Comparison of ENCODE assay signal across 8 mouse cellular contexts in the genomic region with DNA sequence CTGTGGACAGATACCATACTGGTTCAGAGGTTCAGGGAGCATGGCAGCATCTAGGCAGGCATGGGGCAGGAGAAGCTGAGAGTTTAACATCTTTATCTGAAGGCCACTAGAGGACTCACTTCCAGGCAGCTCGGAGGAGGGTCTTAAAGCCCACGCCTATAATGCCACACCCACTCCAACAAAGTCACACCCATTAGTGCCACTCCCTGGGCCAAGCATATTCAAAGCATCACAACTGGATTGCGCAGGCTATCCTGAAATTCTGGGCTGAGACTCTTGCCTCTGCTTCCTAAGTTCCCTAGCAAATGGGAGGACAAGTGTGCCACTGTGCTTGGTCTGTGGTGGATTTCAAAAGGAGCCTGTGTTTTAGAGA. TPM values are rescaled to one million over a fixed set of nuclear protein-coding genes. Genes with fewer than 3 reads are reported as not detected.
DNase-seq lines count a peak whose midpoint lies in the region; ATAC-seq and TF ChIP-seq lines count a peak whose summit lies in the region.

No protein-coding gene starts in this region.

- WGBS in forebrain, embryonic 15.5 days, result 7% methylated on average over 3 of the region's 3 CpGs
- 3% methylated on average over 3 of the region's 3 CpGs for WGBS in intestine, embryonic 14.5 days

- H3K79me2 ChIP-seq in C2C12 (ENCODE audit: control insufficient read depth, insufficient read depth), result peaks cover 90% of the 10 kb centered on the region

- no peak overlapping the region for H3K4me3 ChIP-seq in C2C12 (ENCODE audit: insufficient read depth, poor library complexity, severe bottlenecking)
- no peak overlapping the region for H3K4me3 ChIP-seq in forebrain, embryonic 15.5 days
- peak overlapping the region; percentile 30; the same call in 1 of the 2 replicates for H3K4me3 ChIP-seq in intestine, embryonic 14.5 days (ENCODE audit: low read depth, low read length)

- no peak overlapping the region for H3K9ac ChIP-seq in forebrain, embryonic 15.5 days (replicated peaks)
- peak overlapping the region; percentile 11; the same call in 1 of the 2 replicates for H3K9ac ChIP-seq in intestine, embryonic 14.5 days (ENCODE audit: low read length)

- DNase-seq in Muller cell, postnatal 12 days (ENCODE audit: inconsistent ontology term), result peak; percentile 80
- peak; percentile 66 for DNase-seq in intestine, embryonic 14.5 days (ENCODE audit: low spot score)
- peak; percentile 67 for DNase-seq in mesoderm, embryonic 11.5 days (ENCODE audit: low read depth, low spot score)
- DNase-seq in adrenal gland, postnatal 10 days, result no peak
- DNase-seq in spleen, postnatal 10 days (ENCODE audit: low spot score in 2 of 2), result no peak
- DNase-seq in cerebellum, adult 11-12 months, result no peak

- H3K27me3 ChIP-seq in C2C12 (ENCODE audit: control insufficient read depth, insufficient read depth, insufficient read length), result no peaks in the 10 kb centered on the region
- H3K27me3 ChIP-seq in forebrain, embryonic 15.5 days, result no peaks in the 10 kb centered on the region
- H3K27me3 ChIP-seq in intestine, embryonic 14.5 days (replicated peaks; ENCODE audit: control insufficient read depth, insufficient read depth, low read length), result no peaks in the 10 kb centered on the region

- no peak for TF ChIP-seq CTCF in C2C12 (IDR thresholded peaks at IDR 0.05; ENCODE audit: control insufficient read depth, insufficient read depth, insufficient read length)

- H3K4me1 ChIP-seq in forebrain, embryonic 15.5 days, result peaks cover 29% of the 10 kb centered on the region
- peaks cover 16% of the 10 kb centered on the region for H3K4me1 ChIP-seq in intestine, embryonic 14.5 days (replicated peaks; ENCODE audit: control insufficient read depth, insufficient read depth, low read length)

- peak; percentile 54 for ATAC-seq in forebrain, embryonic 15.5 days (replicated peaks)
- peak; percentile 59 for ATAC-seq in intestine, embryonic 14.5 days (replicated peaks; ENCODE audit: low FRiP score, low TSS enrichment, low read depth)

- peaks cover 41% of the 10 kb centered on the region for H3K36me3 ChIP-seq in C2C12 (ENCODE audit: control insufficient read depth, insufficient read depth)
- no peaks in the 10 kb centered on the region for H3K36me3 ChIP-seq in forebrain, embryonic 15.5 days
- no peaks in the 10 kb centered on the region for H3K36me3 ChIP-seq in intestine, embryonic 14.5 days (ENCODE audit: control insufficient read depth, insufficient read depth, low read length)

- H3K4me2 ChIP-seq in forebrain, embryonic 15.5 days (replicated peaks), result peak overlapping the region; percentile 26
- H3K4me2 ChIP-seq in intestine, embryonic 14.5 days (ENCODE audit: low read length), result peak overlapping the region; percentile 54

- no peaks in the 10 kb centered on the region for H3K9me3 ChIP-seq in forebrain, embryonic 15.5 days
- no peaks in the 10 kb centered on the region for H3K9me3 ChIP-seq in intestine, embryonic 14.5 days (ENCODE audit: control insufficient read depth, low read length)

- peak overlapping the region; percentile 19 for H3ac ChIP-seq in C2C12 (ENCODE audit: control insufficient read depth, insufficient read length, low read depth)

- H3K27ac ChIP-seq in forebrain, embryonic 15.5 days (replicated peaks), result peak overlapping the region; percentile 65
- H3K27ac ChIP-seq in intestine, embryonic 14.5 days (ENCODE audit: low read depth), result peak overlapping the region; percentile 90

- peaks cover 68% of the 10 kb centered on the region for H3K79me3 ChIP-seq in C2C12 (ENCODE audit: low read depth)

TF ChIP-seq in C2C12, 6 proteins besides CTCF, POLR2A, EP300 and RAD21:
- TF ChIP-seq FOSL1 (IDR thresholded peaks at IDR 0.05; ENCODE audit: insufficient read depth, low read length, poor library complexity, severe bottlenecking) (no peak), CEBPB (IDR thresholded peaks at IDR 0.05; ENCODE audit: low read depth) (no peak), USF1 (IDR thresholded peaks at IDR 0.05; ENCODE audit: low read depth) (no peak), MAX (IDR thresholded peaks at IDR 0.05) (no peak), MYOG (IDR thresholded peaks at IDR 0.05; ENCODE audit: control insufficient read depth, extremely low read depth, insufficient read length) (no peak), MYOD1 (IDR thresholded peaks at IDR 0.05; ENCODE audit: control insufficient read depth, insufficient read length, low read depth) (no peak)

RNA-seq across cellular contexts. Expression of gene Acot7, which starts 7.2 kb away (rescaled TPM):
- 344 TPM for polyA plus RNA-seq in C2C12 (2012; fragmentation: generic; extraction: Trizol)
- 210 and 219 TPM in 2 replicates for polyA plus RNA-seq in forebrain, embryonic 15.5 days (2015; fragmentation: Nextera tagmentation; extraction: Ambion mirVana)
- 61.5 and 69.7 TPM in 2 replicates for polyA plus RNA-seq in intestine, embryonic 14.5 days (2014; fragmentation: Nextera tagmentation; extraction: Ambion mirVana)
- total RNA-seq in adrenal gland, postnatal 10 days (2021), result 10 to 100 TPM; 33.2 to 38.0 TPM

RNA-seq across cellular contexts. Expression of gene Hes2, which starts 26.5 kb away (rescaled TPM):
- not detected for polyA plus RNA-seq in C2C12 (2012; fragmentation: generic; extraction: Trizol)
- not detected in 2 replicates for polyA plus RNA-seq in forebrain, embryonic 15.5 days (2015; fragmentation: Nextera tagmentation; extraction: Ambion mirVana)
- not detected in 2 replicates for polyA plus RNA-seq in intestine, embryonic 14.5 days (2014; fragmentation: Nextera tagmentation; extraction: Ambion mirVana)
- total RNA-seq in adrenal gland, postnatal 10 days (2021), result not detected

RNA-seq across cellular contexts. Expression of gene Espn, which starts 33.0 kb away (rescaled TPM):
- polyA plus RNA-seq in C2C12 (2012; fragmentation: generic; extraction: Trizol), result 0.97 TPM
- polyA plus RNA-seq in forebrain, embryonic 15.5 days (2015; fragmentation: Nextera tagmentation; extraction: Ambion mirVana), result 0.09 and 0.10 TPM in 2 replicates
- 22.8 and 24.2 TPM in 2 replicates for polyA plus RNA-seq in intestine, embryonic 14.5 days (2014; fragmentation: Nextera tagmentation; extraction: Ambion mirVana)
- total RNA-seq in adrenal gland, postnatal 10 days (2021), result 1 to 10 TPM; 1.2 to 1.3 TPM

Comparison
In these comparisons a context has a peak if more than half of its experiments do, and no peak if none do; other contexts are left out.
1. DNase-seq: peak in Muller cell, postnatal 12 days (single experiment), intestine, embryonic 14.5 days (single experiment) and mesoderm, embryonic 11.5 days (single experiment); none in adrenal gland, postnatal 10 days (single experiment), spleen, postnatal 10 days (0 of 2) and cerebellum, adult 11-12 months (single experiment).
2. RNA of gene Espn, which starts 33.0 kb away (polyA plus RNA-seq): 22.8 to 24.2 TPM in intestine, embryonic 14.5 days; 0.97 TPM in C2C12 (single experiment) and 0.09 to 0.10 TPM in forebrain, embryonic 15.5 days; every median in the first group is over 10 times any median in the second.